Comparison of ENCODE assay signal across 8 mouse cellular contexts in genomic region chr2:18065708-18066030, GRCm38 (mm10). TPM values are rescaled to one million over a fixed set of nuclear protein-coding genes. Genes with fewer than 3 reads are reported as not detected.
DNase-seq lines count a peak whose midpoint lies in the region; ATAC-seq and TF ChIP-seq lines count a peak whose summit lies in the region.

No protein-coding gene starts in this region.

- peak overlapping the region; percentile 87 for H3K4me3 ChIP-seq in lung, embryonic 14.5 days (ENCODE audit: low read depth, low read length)
- H3K4me3 ChIP-seq in embryonic fibroblast, embryonic 13.5 days (ENCODE audit: insufficient read depth, low read length): peak overlapping the region; percentile 80
- peak overlapping the region; percentile 75 for H3K4me3 ChIP-seq in limb, embryonic 10.5 days
- H3K4me3 ChIP-seq in neural tube, embryonic 15.5 days (replicated peaks): peak overlapping the region; percentile 66

- no peak for DNase-seq in lung, embryonic 14.5 days
- no peak for DNase-seq in lung, postnatal 4 days
- DNase-seq in limb, embryonic 10.5 days (ENCODE audit: low spot score): no peak
- DNase-seq in left cerebral cortex, postnatal 36 days (ENCODE audit: low spot score in 2 of 2): no peak
- DNase-seq in urinary bladder, postnatal 4 days (ENCODE audit: low spot score in 2 of 2): no peak
- no peak for DNase-seq in urinary bladder, adult 2 months (ENCODE audit: low spot score)

- no peaks in the 10 kb centered on the region for H3K9me3 ChIP-seq in lung, embryonic 14.5 days (ENCODE audit: low read depth, low read length)
- H3K9me3 ChIP-seq in limb, embryonic 10.5 days (replicated peaks): no peaks in the 10 kb centered on the region
- H3K9me3 ChIP-seq in neural tube, embryonic 15.5 days (replicated peaks): no peaks in the 10 kb centered on the region

- ATAC-seq in lung, embryonic 14.5 days (ENCODE audit: insufficient read depth): peak; percentile 47; the same call in 1 of the 2 replicates
- peak; percentile 19; the same call in 1 of the 2 replicates for ATAC-seq in neural tube, embryonic 15.5 days (ENCODE audit: low FRiP score)

- TF ChIP-seq POLR2A in embryonic fibroblast, embryonic 13.5 days (IDR thresholded peaks at IDR 0.05; ENCODE audit: low read depth, low read length): no peak

- 0 out of 2 replicates have a peak, but pooled peaks cover 7% of the 10 kb centered on the region for H3K4me1 ChIP-seq in lung, embryonic 14.5 days (ENCODE audit: insufficient read depth)
- no peaks in the 10 kb centered on the region for H3K4me1 ChIP-seq in embryonic fibroblast, embryonic 13.5 days (ENCODE audit: control insufficient read depth, insufficient read depth, low read length)
- peaks cover 20% of the 10 kb centered on the region for H3K4me1 ChIP-seq in limb, embryonic 10.5 days
- peaks cover 13% of the 10 kb centered on the region for H3K4me1 ChIP-seq in neural tube, embryonic 15.5 days

- H3K36me3 ChIP-seq in lung, embryonic 14.5 days (ENCODE audit: insufficient read depth): peaks cover 15% of the 10 kb centered on the region
- H3K36me3 ChIP-seq in limb, embryonic 10.5 days: peaks cover 27% of the 10 kb centered on the region
- H3K36me3 ChIP-seq in neural tube, embryonic 15.5 days: peaks cover 6% of the 10 kb centered on the region; the same call in 1 of the 2 replicates

- WGBS in lung, embryonic 14.5 days: 7% methylated on average over 6 of the region's 6 CpGs
- WGBS in limb, embryonic 10.5 days: 12% methylated on average over 6 of the region's 6 CpGs
- WGBS in neural tube, embryonic 15.5 days: 4% methylated on average over 6 of the region's 6 CpGs

- peak overlapping the region; percentile 98 for H3K9ac ChIP-seq in lung, embryonic 14.5 days
- peak overlapping the region; percentile 78 for H3K9ac ChIP-seq in neural tube, embryonic 15.5 days (replicated peaks)

- H3K4me2 ChIP-seq in lung, embryonic 14.5 days: peak overlapping the region; percentile 93
- peak overlapping the region; percentile 68 for H3K4me2 ChIP-seq in neural tube, embryonic 15.5 days

- H3K27ac ChIP-seq in lung, embryonic 14.5 days (ENCODE audit: low read depth): peak overlapping the region; percentile 100
- peak overlapping the region; percentile 58 for H3K27ac ChIP-seq in embryonic fibroblast, embryonic 13.5 days (ENCODE audit: insufficient read depth, low read length)
- H3K27ac ChIP-seq in limb, embryonic 10.5 days: peak overlapping the region; percentile 99
- peak overlapping the region; percentile 98 for H3K27ac ChIP-seq in neural tube, embryonic 15.5 days (replicated peaks)

- intact Hi-C loops in left cerebral cortex, postnatal 36 days (cut with DNase I): loop anchor here (2.0 kb wide), 1 partner anchor 37 kb away; no protein-coding TSS in a partner anchor

- H3K27me3 ChIP-seq in lung, embryonic 14.5 days (ENCODE audit: insufficient read depth, low read length): no peaks in the 10 kb centered on the region
- no peaks in the 10 kb centered on the region for H3K27me3 ChIP-seq in limb, embryonic 10.5 days (ENCODE audit: low read depth, poor library complexity, severe bottlenecking)
- H3K27me3 ChIP-seq in neural tube, embryonic 15.5 days (replicated peaks): no peaks in the 10 kb centered on the region

- TF ChIP-seq CTCF in lung, embryonic 14.5 days (IDR thresholded peaks at IDR 0.05; ENCODE audit: low read depth): no peak
- no peak for TF ChIP-seq CTCF in embryonic fibroblast, embryonic 13.5 days (IDR thresholded peaks at IDR 0.05; ENCODE audit: borderline replicate concordance, insufficient read depth, low read length)

RNA-seq across cellular contexts. Expression of gene Mllt10, which starts 10.6 kb away (rescaled TPM):
- 39.1 and 46.2 TPM in 2 replicates for polyA plus RNA-seq in lung, embryonic 14.5 days (2014; fragmentation: Nextera tagmentation; extraction: Ambion mirVana)
- 49.3 and 52.0 TPM in 2 replicates for polyA plus RNA-seq in embryonic fibroblast, embryonic 13.5 days (2011; ENCODE audit: insufficient read length, low read depth, missing spikeins)
- 56.9 and 65.3 TPM in 2 replicates for polyA plus RNA-seq in limb, embryonic 10.5 days (2016; fragmentation: Nextera tagmentation; extraction: Ambion mirVana)
- polyA plus RNA-seq in neural tube, embryonic 15.5 days (2015; fragmentation: Nextera tagmentation; extraction: Ambion mirVana): 46.2 and 57.7 TPM in 2 replicates
- total RNA-seq in left cerebral cortex, postnatal 36 days (2021): 10 to 100 TPM; 49.4 to 57.6 TPM
- 31.4 and 31.7 TPM in 2 replicates for polyA plus RNA-seq in urinary bladder, adult 2 months (2012; rRNA removed)

RNA-seq across cellular contexts. Expression of gene Skida1, which starts 16.8 kb away (rescaled TPM):
- polyA plus RNA-seq in lung, embryonic 14.5 days (2014; fragmentation: Nextera tagmentation; extraction: Ambion mirVana): 8.3 and 8.5 TPM in 2 replicates
- polyA plus RNA-seq in embryonic fibroblast, embryonic 13.5 days (2011; ENCODE audit: insufficient read length, low read depth, missing spikeins): 4.4 and 8.5 TPM in 2 replicates
- 7.0 and 11.5 TPM in 2 replicates for polyA plus RNA-seq in limb, embryonic 10.5 days (2016; fragmentation: Nextera tagmentation; extraction: Ambion mirVana)
- polyA plus RNA-seq in neural tube, embryonic 15.5 days (2015; fragmentation: Nextera tagmentation; extraction: Ambion mirVana): 3.8 and 5.2 TPM in 2 replicates
- total RNA-seq in left cerebral cortex, postnatal 36 days (2021): 10 to 100 TPM in 1 of 2 experiments, 1 to 10 TPM in 1; 8.8 to 10.0 TPM
- 3.4 and 4.9 TPM in 2 replicates for polyA plus RNA-seq in urinary bladder, adult 2 months (2012; rRNA removed)

RNA-seq across cellular contexts. Expression of gene A930004D18Rik, which starts 28.1 kb away (rescaled TPM):
- 8.9 and 11.4 TPM in 2 replicates for polyA plus RNA-seq in lung, embryonic 14.5 days (2014; fragmentation: Nextera tagmentation; extraction: Ambion mirVana)
- 6.4 and 8.6 TPM in 2 replicates for polyA plus RNA-seq in embryonic fibroblast, embryonic 13.5 days (2011; ENCODE audit: insufficient read length, low read depth, missing spikeins)
- 11.5 and 11.6 TPM in 2 replicates for polyA plus RNA-seq in limb, embryonic 10.5 days (2016; fragmentation: Nextera tagmentation; extraction: Ambion mirVana)
- polyA plus RNA-seq in neural tube, embryonic 15.5 days (2015; fragmentation: Nextera tagmentation; extraction: Ambion mirVana): 8.6 and 13.1 TPM in 2 replicates
- total RNA-seq in left cerebral cortex, postnatal 36 days (2021): 1 to 10 TPM; 2.1 to 3.2 TPM
- 3.6 and 3.9 TPM in 2 replicates for polyA plus RNA-seq in urinary bladder, adult 2 months (2012; rRNA removed)
